Mouse (Mus musculus) CD4-positive helper T cell, adult 2 months (primary cell): Measurements from ENCODE around the gene Wdr26.

Experiments
- DNase-seq: peaks from one replicate; pipeline ENCODE4 v3.0.0-alpha.2; 2012; ENCODE audit warnings: low read depth, missing footprints, low spot score

Wdr26 gene

GRCm38 (mm10) chr1:181170210-181170609 is 41.6 kb downstream of the Wdr26 start:
- no peak for DNase-seq

- DNase-seq = peak; percentile 16
These were observed 43.4 kb downstream of the Wdr26 start for GRCm38 (mm10) chr1:181168377-181168776.

- no peak for DNase-seq
These were observed 44.0 kb downstream of the Wdr26 start for GRCm38 (mm10) chr1:181167816-181168215.

- no peak for DNase-seq
These were observed 60.3 kb downstream of the Wdr26 start for GRCm38 (mm10) chr1:181151541-181151940.

GRCm38 (mm10) chr1:181150827-181151534 is 60.8 kb downstream of the Wdr26 start:
- DNase-seq = peak; percentile 90

GRCm38 (mm10) chr1:181150431-181150826 is 61.4 kb downstream of the Wdr26 start:
- no peak for DNase-seq

GRCm38 (mm10) chr1:181149373-181150017 is 62.3 kb downstream of the Wdr26 start:
- peak; percentile 44 for DNase-seq

GRCm38 (mm10) chr1:181148540-181148939 is 63.3 kb downstream of the Wdr26 start:
- no peak for DNase-seq

- DNase-seq = no peak
These were observed 65.6 kb downstream of the Wdr26 start for GRCm38 (mm10) chr1:181146187-181146586.

GRCm38 (mm10) chr1:181144966-181145365 is 66.8 kb downstream of the Wdr26 start:
- peak; percentile 16 for DNase-seq

- peak; percentile 94 for DNase-seq
These were observed 67.6 kb downstream of the Wdr26 start, which contains the start of the genes Nvl and Cnih4 for GRCm38 (mm10) chr1:181143950-181144836. Gene Nvl, minus strand, starts transcription at chr1:181144204. Gene Cnih4, plus strand, starts transcription at chr1:181144693.

- no peak for DNase-seq
These were observed 68.2 kb downstream of the Wdr26 start for GRCm38 (mm10) chr1:181143609-181143949.

- DNase-seq = peak; percentile 51
These were observed 73.1 kb downstream of the Wdr26 start for GRCm38 (mm10) chr1:181138730-181139129.

GRCm38 (mm10) chr1:181131915-181132314 is 79.9 kb downstream of the Wdr26 start:
- no peak for DNase-seq

- DNase-seq = no peak
These were observed 85.0 kb downstream of the Wdr26 start for GRCm38 (mm10) chr1:181126766-181127165.

- no peak for DNase-seq
These were observed 85.9 kb downstream of the Wdr26 start for GRCm38 (mm10) chr1:181125916-181126315.

GRCm38 (mm10) chr1:181124145-181124544 is 87.7 kb downstream of the Wdr26 start:
- no peak for DNase-seq
